Mouse (Mus musculus) MEL (cell line): ENCODE data around the gene Cd59a.

Source experiments
- BHLHE40 ChIP-seq: IDR thresholded peaks from 2 replicates; pipeline ENCODE4 v1.6.1; 2012; ENCODE audit warnings: low read depth, mild to moderate bottlenecking, inconsistent platforms, low read length, improper control_type of control experiment, borderline replicate concordance
- CTCF ChIP-seq, 3 experiments: IDR thresholded peaks in 2 of 3; conservative IDR thresholded peaks in 1 of 3; 2 replicates each; pipeline ENCODE4 v1.5.1; 2011 to 2012; ENCODE audit warnings: low read length in 3 of 3, low read depth in 2 of 3, mild to moderate bottlenecking in 2 of 3, improper control_type of control experiment in 1 of 3, inconsistent platforms in 1 of 3, mixed read lengths in 1 of 3, moderate library complexity in 1 of 3; ENCODE audit not compliant: control insufficient read depth in 1 of 3, insufficient read depth in 1 of 3, poor library complexity in 1 of 3, severe bottlenecking in 1 of 3
- EP300 ChIP-seq, 2 experiments: IDR thresholded peaks; 2 replicates each; pipeline ENCODE4 v1.6.1; 2011; ENCODE audit warnings: improper control_type of control experiment in 2 of 2, low read length in 2 of 2, low read depth in 1 of 2, mild to moderate bottlenecking in 1 of 2
- HCFC1 ChIP-seq: IDR thresholded peaks from 2 replicates; pipeline ENCODE4 v1.6.1; 2012; ENCODE audit warnings: low read depth, mild to moderate bottlenecking, inconsistent platforms, low read length, improper control_type of control experiment, moderate library complexity
- MXI1 ChIP-seq: IDR thresholded peaks from 2 replicates; pipeline ENCODE4 v1.6.1; 2011; ENCODE audit warnings: mild to moderate bottlenecking, low read depth, low read length, improper control_type of control experiment
- NELFE ChIP-seq: IDR thresholded peaks from 2 replicates; pipeline ENCODE4 v1.6.1; 2011; ENCODE audit warnings: low read depth, low read length, improper control_type of control experiment
- POLR2A ChIP-seq, 2 experiments: IDR thresholded peaks; 2 replicates each; pipeline ENCODE4 v1.6.1; 2011 to 2012; ENCODE audit warnings: low read length in 2 of 2, mild to moderate bottlenecking in 2 of 2, control low read depth in 1 of 2, improper control_type of control experiment in 1 of 2, low read depth in 1 of 2, moderate library complexity in 1 of 2; ENCODE audit not compliant: control insufficient read depth in 1 of 2, insufficient read depth in 1 of 2, poor library complexity in 1 of 2
- POLR2AphosphoS5 ChIP-seq: IDR thresholded peaks from 2 replicates; pipeline ENCODE4 v1.6.1; 2012; ENCODE audit warnings: low read depth, borderline replicate concordance, mild to moderate bottlenecking, inconsistent platforms, low read length, moderate library complexity, mixed read lengths
- RCOR1 ChIP-seq: IDR thresholded peaks from 2 replicates; pipeline ENCODE4 v1.6.1; 2012; ENCODE audit warnings: low read depth, mild to moderate bottlenecking, inconsistent platforms, low read length, improper control_type of control experiment

- TF ChIP-seq EP300 (IDR thresholded peaks at IDR 0.05; ENCODE audit: low read depth in 1 of 2, low read length in 2 of 2) (no peak), POLR2AphosphoS5 (no peak), CTCF (IDR thresholded peaks at IDR 0.05 in 2 of 3, conservative IDR thresholded peaks at IDR 0.05 in 1 of 3; ENCODE audit: control insufficient read depth in 1 of 3, insufficient read depth in 1 of 3, low read depth in 2 of 3, low read length in 3 of 3, poor library complexity in 1 of 3, severe bottlenecking in 1 of 3) (no peak), BHLHE40 (no peak), POLR2A (IDR thresholded peaks at IDR 0.05; ENCODE audit: control insufficient read depth in 1 of 2, insufficient read depth in 1 of 2, low read depth in 1 of 2, low read length in 2 of 2, poor library complexity in 1 of 2) (no peak), HCFC1 (no peak), MXI1 (no peak), RCOR1 (no peak), NELFE (no peak)
These were observed 28.5 kb downstream of the Cd59a start for GRCm38 (mm10) chr2:104124071-104124470.
